Mouse (Mus musculus) bone marrow macrophage, adult 2 months (primary cell): ENCODE data around the gene Tbc1d20. TPM values are rescaled to one million over a fixed set of nuclear protein-coding genes. Genes with fewer than 3 reads are reported as not detected.
A peak's percentile ranks its signal among the peaks of the same experiment; 100 is the strongest.

ENCODE experiments used
- H3K27ac ChIP-seq: 2 replicates; pipeline ENCODE4 v1.5.1; 2012; ENCODE audit warnings: low read depth, low read length; ENCODE audit not compliant: insufficient read depth
- H3K4me1 ChIP-seq: 2 replicates; pipeline ENCODE4 v1.6.1; 2012; ENCODE audit warnings: low read length; ENCODE audit not compliant: control insufficient read depth, insufficient read depth
- H3K4me3 ChIP-seq: 2 replicates; pipeline ENCODE4 v1.5.1; 2012; ENCODE audit warnings: mild to moderate bottlenecking, low read length, moderate library complexity; ENCODE audit not compliant: insufficient read depth
- CTCF ChIP-seq: IDR thresholded peaks from 2 replicates; pipeline ENCODE4 v1.5.1; 2012; ENCODE audit warnings: low read depth, mild to moderate bottlenecking, low read length, moderate library complexity
- POLR2A ChIP-seq: IDR thresholded peaks from 2 replicates; pipeline ENCODE4 v1.6.1; 2012; ENCODE audit warnings: mild to moderate bottlenecking, low read depth, low read length, borderline replicate concordance
- polyA plus RNA-seq: library from polyadenylated mRNA; stranded (reverse); fragments of >200 nt; gene quantifications from 2 replicates; pipeline ENCODE4 v1.2.4, GENCODE M21; 2012; ENCODE audit not compliant: missing spikeins, insufficient read depth, insufficient read length

Tbc1d20 gene
- polyA plus RNA-seq, 1 experiment = 63.6 TPM

GRCm38 (mm10) chr2:152322198-152322597, 28.6 kb downstream of the Tbc1d20 start:
- Histone ChIP-seq H3K4me1 (no peaks in the 10 kb centered on the region), H3K4me3 (no peak overlapping the region), H3K27ac (no peak overlapping the region)
- TF ChIP-seq CTCF (no peak), POLR2A (no peak)

- H3K4me1 ChIP-seq = no peaks in the 10 kb centered on the region
- H3K4me3 ChIP-seq = no peak overlapping the region
- no peak for TF ChIP-seq CTCF
- TF ChIP-seq POLR2A = no peak
- H3K27ac ChIP-seq = no peak overlapping the region
These were observed 30.3 kb downstream of the Tbc1d20 start for GRCm38 (mm10) chr2:152323971-152324370.

DNA sequence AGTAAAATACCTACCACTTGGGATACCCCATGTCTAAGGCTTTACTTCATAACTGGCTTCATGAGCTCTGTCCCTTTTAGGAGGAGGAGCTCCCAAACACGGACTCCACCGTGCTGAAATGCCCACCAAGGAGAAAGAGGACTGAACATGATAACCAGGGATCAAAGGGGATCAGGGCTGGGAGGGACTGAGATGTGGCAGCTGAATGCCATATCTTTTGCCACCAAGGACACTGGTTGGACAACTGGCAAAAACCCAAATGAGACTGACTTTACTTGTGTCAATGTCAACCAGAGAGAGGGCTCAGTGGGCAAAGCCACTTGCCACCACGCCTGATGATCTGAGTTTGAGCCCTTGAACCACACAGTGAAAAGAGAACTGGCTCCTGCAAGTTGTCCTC, 31.2 kb downstream of the Tbc1d20 start:
- no peaks in the 10 kb centered on the region for H3K4me1 ChIP-seq
- H3K27ac ChIP-seq = no peak overlapping the region
- no peak for TF ChIP-seq POLR2A
- TF ChIP-seq CTCF = no peak
- H3K4me3 ChIP-seq = no peak overlapping the region

DNA sequence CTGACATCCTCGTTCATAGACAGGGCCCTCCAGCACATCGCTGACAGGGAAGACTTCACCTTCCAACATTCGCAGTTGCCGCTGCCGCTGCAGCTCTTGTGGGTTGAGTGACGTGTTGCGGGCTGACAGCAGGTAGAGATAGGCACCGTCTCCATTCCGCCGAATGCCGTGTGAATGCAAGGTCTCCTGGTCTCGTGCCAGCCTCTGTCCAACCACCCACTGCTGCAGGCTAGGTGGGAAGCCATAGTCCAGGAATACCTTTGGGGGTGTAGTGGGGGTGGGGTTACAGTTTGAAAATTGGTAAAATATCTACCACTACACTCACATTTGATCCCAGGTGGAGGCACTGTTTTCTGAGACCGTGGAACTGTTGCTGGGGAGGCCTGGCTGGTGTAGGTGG, 32.5 kb downstream of the Tbc1d20 start:
- peaks cover 8% of the 10 kb centered on the region for H3K4me1 ChIP-seq
- TF ChIP-seq POLR2A = no peak
- TF ChIP-seq CTCF = no peak

GRCm38 (mm10) chr2:152326654-152327053, 33.0 kb downstream of the Tbc1d20 start:
- Histone ChIP-seq H3K27ac (no peak overlapping the region), H3K4me3 (no peak overlapping the region), H3K4me1 (peaks cover 9% of the 10 kb centered on the region)
- TF ChIP-seq POLR2A (no peak), CTCF (no peak)

More for the DNA sequence above, 32.5 kb downstream of the Tbc1d20 start:
- Histone ChIP-seq H3K4me3 (no peak overlapping the region), H3K27ac (no peak overlapping the region)

DNA sequence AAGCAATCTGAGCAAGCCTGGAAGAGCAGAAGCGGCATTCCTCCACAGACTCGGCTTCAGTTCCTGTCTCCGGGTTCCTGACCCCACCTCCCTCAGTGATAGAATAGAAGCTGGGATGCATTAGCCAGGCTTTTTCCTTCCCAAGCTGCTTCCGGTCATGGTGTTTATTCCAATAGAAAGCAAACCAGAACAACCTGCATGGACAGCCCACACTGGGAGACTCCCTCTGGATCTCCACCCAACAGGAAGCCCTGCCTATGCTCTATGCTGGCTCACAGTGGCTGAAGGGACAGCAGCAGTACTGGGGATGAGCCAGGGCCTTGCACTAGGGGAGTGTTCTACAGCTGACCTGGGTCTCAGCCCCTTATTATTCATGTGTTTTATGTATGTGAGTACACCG, 34.4 kb downstream of the Tbc1d20 start:
- H3K4me3 ChIP-seq = no peak overlapping the region
- no peak overlapping the region for H3K27ac ChIP-seq
- H3K4me1 ChIP-seq = peaks cover 9% of the 10 kb centered on the region
- TF ChIP-seq CTCF = no peak
- TF ChIP-seq POLR2A = no peak

GRCm38 (mm10) chr2:152330858-152331423, 37.3 kb downstream of the Tbc1d20 start:
- peaks cover 9% of the 10 kb centered on the region for H3K4me1 ChIP-seq
- H3K4me3 ChIP-seq = peak overlapping the region; percentile 95
- H3K27ac ChIP-seq = no peak overlapping the region
- TF ChIP-seq CTCF (no peak), POLR2A (no peak)

GRCm38 (mm10) chr2:152332101-152332825, 38.6 kb downstream of the Tbc1d20 start, which contains the start of gene Rbck1:
TSS of gene Rbck1 (minus strand) at chr2:152332653.
- peaks cover 9% of the 10 kb centered on the region for H3K4me1 ChIP-seq
- TF ChIP-seq CTCF = no peak
- TF ChIP-seq POLR2A = no peak
- peak within 1 kb of the TSS; percentile 96 for H3K27ac ChIP-seq

GRCm38 (mm10) chr2:152333345-152334006, 39.8 kb downstream of the Tbc1d20 start:
- TF ChIP-seq POLR2A = no peak
- TF ChIP-seq CTCF = no peak
- H3K27ac ChIP-seq = no peak overlapping the region

More at GRCm38 (mm10) chr2:152332101-152332825, 38.6 kb downstream of the Tbc1d20 start, which contains the start of gene Rbck1:
- peak within 1 kb of the TSS; percentile 95 for H3K4me3 ChIP-seq

More at GRCm38 (mm10) chr2:152333345-152334006, 39.8 kb downstream of the Tbc1d20 start:
- Histone ChIP-seq H3K4me1 (peaks cover 9% of the 10 kb centered on the region), H3K4me3 (no peak overlapping the region)
